Mouse (Mus musculus) forebrain, embryonic 16.5 days (tissue): ENCODE results near the gene A930002H24Rik. TPM values are rescaled to one million over a fixed set of nuclear protein-coding genes. Genes with fewer than 3 reads are reported as not detected.
"Not testable (repeated sequence)": the region's sequence is repeated elsewhere in the genome, so short reads cannot be mapped to it uniquely, and the experiment has no call there.

Experiments used
- ATAC-seq: fragments of 200-750 bp; cut with Nextera tagmentation; 2 replicates; pipeline ENCODE4 v1.8.0; 2017; ENCODE audit warnings: mild to moderate bottlenecking, moderate library complexity
- H3K27ac ChIP-seq: fragments of 300-500 bp; sonication (generic); 2 replicates; pipeline ENCODE4 v1.5.1; 2014; ENCODE audit warnings: low read length, control low read depth
- H3K27me3 ChIP-seq: fragments of 300-500 bp; sonication (generic); replicated peaks from 2 replicates; pipeline ENCODE4 v1.6.1; 2014; ENCODE audit warnings: low read length; ENCODE audit not compliant: control insufficient read depth, insufficient read depth
- H3K36me3 ChIP-seq: fragments of 300-500 bp; sonication (generic); 2 replicates; pipeline ENCODE4 v1.6.1; 2014; ENCODE audit not compliant: control insufficient read depth, insufficient read depth
- H3K4me1 ChIP-seq: fragments of 300-500 bp; sonication (generic); replicated peaks from 2 replicates; pipeline ENCODE4 v1.6.1; 2014; ENCODE audit warnings: low read length; ENCODE audit not compliant: control insufficient read depth, insufficient read depth
- H3K4me2 ChIP-seq: fragments of 300-500 bp; sonication (generic); 2 replicates; pipeline ENCODE4 v1.6.1; 2014; ENCODE audit warnings: mild to moderate bottlenecking, low read length, control low read depth
- H3K4me3 ChIP-seq: fragments of 300-500 bp; sonication (generic); replicated peaks from 2 replicates; pipeline ENCODE4 v1.5.1; 2014; ENCODE audit warnings: mild to moderate bottlenecking, low read length, control low read depth
- H3K9ac ChIP-seq: fragments of 300-500 bp; sonication (generic); replicated peaks from 2 replicates; pipeline ENCODE4 v1.6.1; 2014; ENCODE audit warnings: low read depth, low read length, control low read depth
- H3K9me3 ChIP-seq: fragments of 300-500 bp; sonication (generic); 2 replicates; pipeline ENCODE4 v1.6.1; 2016; ENCODE audit warnings: low read length; ENCODE audit not compliant: control insufficient read depth
- WGBS: fragments of 180-500 bp; shearing (Covaris S2); extraction: QIAGEN DNeasy Blood & Tissue Kit; methylation state at CpG from one replicate; pipeline ENCODE4 v1.1.7; 2014; 5-methylcytosine and 5-hydroxymethylcytosine counted together
- polyA plus RNA-seq: library from polyadenylated mRNA; unstranded; fragments of >200 nt; fragmentation: Nextera tagmentation; extraction: Ambion mirVana; gene quantifications from 2 replicates; pipeline ENCODE4 v1.2.1, GENCODE M21; 2015

Gene A930002H24Rik
- polyA plus RNA-seq, 1 experiment from 2014 or later: 2.8 TPM

DNA sequence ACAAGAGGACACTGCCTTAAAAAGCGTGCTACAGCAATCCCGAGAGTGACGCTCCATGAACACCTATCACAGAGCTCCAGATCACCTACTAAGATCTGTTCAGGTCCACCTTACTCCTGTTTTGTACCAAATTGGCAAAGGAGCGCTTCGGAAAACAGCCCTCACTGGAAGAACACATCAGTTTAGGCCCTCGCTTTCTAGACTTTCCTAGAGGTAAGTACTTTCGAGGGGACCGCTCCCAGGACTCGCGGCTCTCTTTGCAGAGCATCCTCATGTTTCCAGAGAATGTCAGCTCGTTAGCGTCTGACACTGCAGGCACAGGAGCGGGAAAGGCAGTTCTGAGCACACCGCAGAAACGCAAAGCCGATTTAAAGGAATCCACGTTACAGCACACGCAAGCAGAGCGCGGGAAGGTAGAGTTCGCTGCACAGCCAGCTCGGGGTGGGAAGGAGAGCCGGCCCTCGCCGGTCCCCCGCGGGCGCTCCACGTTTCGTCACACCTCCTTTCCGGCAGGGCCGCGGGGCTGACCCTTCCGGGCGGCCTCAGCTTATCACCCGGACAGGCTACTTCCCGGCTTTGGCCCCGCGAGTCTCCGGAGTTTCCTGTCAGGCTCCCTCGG lies 470 bp downstream of the A930002H24Rik start, which contains the start of gene Fer:
Fer (plus strand) TSS at position 51 of the 619 bp plus-strand sequence.
- Histone ChIP-seq H3K27me3 (no peaks in the 10 kb centered on the region), H3K4me2 (peak within 1 kb of the TSS; percentile 95), H3K9ac (peak within 1 kb of the TSS; percentile 90), H3K27ac (peak within 1 kb of the TSS; percentile 83), H3K4me1 (peaks cover 13% of the 10 kb centered on the region), H3K36me3 (no peaks in the 10 kb centered on the region), H3K9me3 (no peaks in the 10 kb centered on the region), H3K4me3 (peak within 1 kb of the TSS; percentile 96)
- peak; percentile 30 for ATAC-seq
- WGBS: under 1% methylated on average over 41 of the region's 41 CpGs

- Histone ChIP-seq H3K4me2 (no peak overlapping the region), H3K9ac (no peak overlapping the region)
- ATAC-seq: no peak
These were observed 1.2 kb downstream of the A930002H24Rik start for GRCm38 (mm10) chr17:63862399-63862798.

GRCm38 (mm10) chr17:63860988-63861387 lies 2.6 kb downstream of the A930002H24Rik start:
- no peaks in the 10 kb centered on the region for H3K27me3 ChIP-seq
- no peak overlapping the region for H3K4me2 ChIP-seq
- no peak for ATAC-seq
- H3K36me3 ChIP-seq: no peaks in the 10 kb centered on the region
- 34% methylated on average over 4 of the region's 4 CpGs for WGBS
- no peak overlapping the region for H3K27ac ChIP-seq
- H3K9me3 ChIP-seq: no peaks in the 10 kb centered on the region
- no peak overlapping the region for H3K9ac ChIP-seq
- peaks cover 13% of the 10 kb centered on the region for H3K4me1 ChIP-seq
- H3K4me3 ChIP-seq: no peak overlapping the region

More at GRCm38 (mm10) chr17:63862399-63862798, 1.2 kb downstream of the A930002H24Rik start:
- no peak overlapping the region for H3K27ac ChIP-seq
- H3K4me3 ChIP-seq: no peak overlapping the region
- no peaks in the 10 kb centered on the region for H3K27me3 ChIP-seq
- H3K36me3 ChIP-seq: no peaks in the 10 kb centered on the region
- 70% methylated on average over 3 of the region's 3 CpGs for WGBS
- peaks cover 13% of the 10 kb centered on the region for H3K4me1 ChIP-seq
- H3K9me3 ChIP-seq: no peaks in the 10 kb centered on the region

DNA sequence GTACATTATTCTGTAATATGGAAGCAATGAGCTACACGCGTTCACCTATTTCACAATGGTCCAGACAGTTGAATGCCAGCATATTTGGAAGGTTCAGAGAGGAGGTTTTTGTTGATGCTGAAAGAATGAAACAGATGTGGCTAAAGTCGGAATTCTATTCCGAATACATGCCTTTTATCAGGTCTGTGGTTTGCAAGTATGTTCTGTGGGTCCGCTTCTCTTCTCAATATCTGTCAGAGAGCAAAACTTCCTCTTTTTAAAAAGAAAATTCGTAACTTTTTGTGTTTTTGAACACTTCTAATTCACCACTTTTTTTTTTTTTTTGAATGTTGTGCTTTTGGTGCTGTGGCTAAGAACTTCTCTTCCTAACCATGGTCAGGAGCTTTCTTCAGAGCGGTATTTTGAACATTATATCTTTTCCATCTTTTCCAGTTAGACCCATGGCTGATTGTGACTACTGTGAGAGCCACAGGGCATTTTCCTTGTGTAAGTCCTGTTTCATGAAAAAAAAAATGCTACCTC lies 6.5 kb downstream of the A930002H24Rik start:
- Histone ChIP-seq H3K9ac (no peak overlapping the region), H3K27ac (no peak overlapping the region), H3K9me3 (no peaks in the 10 kb centered on the region), H3K4me3 (no peak overlapping the region), H3K27me3 (no peaks in the 10 kb centered on the region), H3K4me2 (no peak overlapping the region), H3K4me1 (no peaks in the 10 kb centered on the region), H3K36me3 (no peaks in the 10 kb centered on the region)
- ATAC-seq: no peak
- WGBS: 92% methylated on average over 7 of the region's 7 CpGs

DNA sequence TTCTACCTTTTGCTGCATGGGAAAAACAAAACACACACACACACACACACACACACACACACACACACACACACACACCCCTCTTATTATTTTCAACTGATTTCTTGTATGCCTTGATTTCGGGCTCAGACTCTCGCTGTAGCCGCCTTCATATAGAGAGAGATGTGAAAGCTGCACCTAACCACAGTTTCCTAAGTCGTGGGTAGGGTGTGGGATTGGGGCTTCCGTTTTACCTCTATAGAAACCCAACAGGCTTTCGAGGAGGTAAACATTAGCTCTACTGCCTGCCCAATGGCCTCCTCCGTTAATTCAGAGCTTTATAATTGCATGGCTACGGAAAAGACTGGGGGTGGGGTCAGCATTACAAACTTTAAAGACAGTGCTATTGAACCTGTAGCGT lies 13.6 kb downstream of the A930002H24Rik start:
- Histone ChIP-seq H3K4me3 (no peak overlapping the region), H3K27me3 (no peaks in the 10 kb centered on the region), H3K27ac (no peak overlapping the region), H3K36me3 (no peaks in the 10 kb centered on the region), H3K9me3 (no peaks in the 10 kb centered on the region), H3K4me1 (peaks cover 4% of the 10 kb centered on the region; the same call in 1 of the 2 replicates), H3K4me2 (peak overlapping the region; percentile 68; the same call in 1 of the 2 replicates), H3K9ac (no peak overlapping the region)
- ATAC-seq: no peak; the same call in 1 of the 2 replicates
- WGBS: 78% methylated on average over 9 of the region's 9 CpGs

DNA sequence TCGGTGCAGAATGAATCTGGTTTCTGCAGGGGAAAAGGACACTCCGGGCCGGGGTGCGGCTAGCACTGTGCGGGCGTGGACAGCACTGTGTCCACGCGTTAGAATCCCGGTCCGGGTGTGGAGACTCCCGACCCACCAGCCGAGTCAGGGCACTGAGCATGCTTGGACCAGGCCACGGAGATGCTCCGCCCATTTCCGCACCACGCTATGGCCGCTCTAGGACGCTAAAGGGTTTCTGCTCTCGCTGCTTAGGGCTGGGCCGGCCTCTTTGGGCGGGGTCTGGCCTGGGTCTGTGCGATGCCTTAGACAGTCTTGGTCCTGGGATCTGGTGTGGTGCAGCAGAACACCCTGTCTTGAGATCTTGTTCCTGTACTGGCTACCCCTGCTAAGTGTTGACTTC lies 14.0 kb downstream of the A930002H24Rik start:
- 0% methylated on average over 22 of the region's 22 CpGs for WGBS
- H3K27me3 ChIP-seq: no peaks in the 10 kb centered on the region

GRCm38 (mm10) chr17:63849151-63849550 lies 14.4 kb downstream of the A930002H24Rik start:
- Histone ChIP-seq H3K27me3 (no peaks in the 10 kb centered on the region), H3K4me2 (peak overlapping the region; percentile 68), H3K4me3 (peak overlapping the region; percentile 72), H3K27ac (no peak overlapping the region), H3K9ac (peak overlapping the region; percentile 83), H3K4me1 (peaks cover 4% of the 10 kb centered on the region; the same call in 1 of the 2 replicates), H3K9me3 (no peaks in the 10 kb centered on the region), H3K36me3 (no peaks in the 10 kb centered on the region)
- ATAC-seq: 0 out of 2 replicates have a peak, but pooled peaks have one; percentile 3
- 5% methylated on average over 6 of the region's 6 CpGs for WGBS

More for the DNA sequence above, 14.0 kb downstream of the A930002H24Rik start:
- Histone ChIP-seq H3K4me2 (peak overlapping the region; percentile 68), H3K36me3 (no peaks in the 10 kb centered on the region), H3K4me1 (peaks cover 4% of the 10 kb centered on the region; the same call in 1 of the 2 replicates), H3K27ac (no peak overlapping the region), H3K4me3 (peak overlapping the region; percentile 72), H3K9ac (peak overlapping the region; percentile 83), H3K9me3 (no peaks in the 10 kb centered on the region)
- peak; percentile 100 for ATAC-seq

- not testable (repeated sequence) for H3K4me1 ChIP-seq, H3K4me2 ChIP-seq, H3K9ac ChIP-seq, H3K27ac ChIP-seq, H3K36me3 ChIP-seq, H3K4me3 ChIP-seq, ATAC-seq, H3K9me3 ChIP-seq, H3K27me3 ChIP-seq
- 98% methylated on average over 3 of the region's 3 CpGs for WGBS
These were observed 17.8 kb downstream of the A930002H24Rik start for GRCm38 (mm10) chr17:63845766-63846165.

DNA sequence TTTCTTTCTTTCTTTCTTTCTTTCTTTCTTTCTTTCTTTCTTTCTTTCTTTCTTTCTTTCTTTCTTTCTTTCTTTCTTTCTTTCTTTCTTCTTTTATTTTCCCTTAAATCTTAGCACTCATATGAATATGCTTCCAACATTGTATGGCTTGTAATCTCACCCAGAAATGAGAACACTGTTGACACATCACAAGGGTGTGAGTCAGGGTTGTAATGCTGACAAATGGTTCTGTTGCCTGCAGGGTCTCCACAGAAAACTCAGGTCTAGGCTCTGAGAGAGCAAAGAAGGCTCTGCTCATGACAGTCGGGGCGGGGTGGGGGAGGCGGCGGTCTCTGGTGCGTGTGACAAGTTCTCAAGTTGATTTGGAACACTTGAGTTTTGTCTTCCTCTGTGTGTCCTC lies 18.7 kb downstream of the A930002H24Rik start:
- no peak overlapping the region for H3K4me3 ChIP-seq
- H3K36me3 ChIP-seq: no peaks in the 10 kb centered on the region
- no peak overlapping the region for H3K27ac ChIP-seq
- H3K27me3 ChIP-seq: no peaks in the 10 kb centered on the region
- no peak overlapping the region for H3K9ac ChIP-seq
- H3K4me2 ChIP-seq: no peak overlapping the region
- H3K4me1 ChIP-seq: peaks cover 4% of the 10 kb centered on the region; the same call in 1 of the 2 replicates
- no peak for ATAC-seq
- H3K9me3 ChIP-seq: no peaks in the 10 kb centered on the region
- 70% methylated on average over 5 of the region's 5 CpGs for WGBS
